Mouse (Mus musculus) inflammation-experienced regulatory T-cells, adult 6 months (primary cell): ENCODE data around the gene Ccdc103. TPM values are rescaled to one million over a fixed set of nuclear protein-coding genes. Genes with fewer than 3 reads are reported as not detected.
A peak's percentile ranks its signal among the peaks of the same experiment; 100 is the strongest.

ENCODE experiments used
- ATAC-seq: one replicate; pipeline ENCODE4 v1.8.0; 2017
- polyA plus RNA-seq, 3 experiments: library from polyadenylated mRNA; unstranded; fragments of 100-300 nt; shearing (Covaris generic); gene quantifications; one replicate each; pipeline ENCODE4 v1.2.1; 2017

Gene Ccdc103
- polyA plus RNA-seq = not detected

GRCm38 (mm10) chr11:102880585-102881313 is at the start of gene Ccdc103, which contains the start of gene Eftud2:
Gene Ccdc103, plus strand, starts transcription at chr11:102881204.
Gene Eftud2, minus strand, starts transcription at chr11:102880985.
- ATAC-seq = peak; percentile 89

GRCm38 (mm10) chr11:102832700-102833297 is 48.2 kb upstream of the Ccdc103 start:
- ATAC-seq = no peak

DNA sequence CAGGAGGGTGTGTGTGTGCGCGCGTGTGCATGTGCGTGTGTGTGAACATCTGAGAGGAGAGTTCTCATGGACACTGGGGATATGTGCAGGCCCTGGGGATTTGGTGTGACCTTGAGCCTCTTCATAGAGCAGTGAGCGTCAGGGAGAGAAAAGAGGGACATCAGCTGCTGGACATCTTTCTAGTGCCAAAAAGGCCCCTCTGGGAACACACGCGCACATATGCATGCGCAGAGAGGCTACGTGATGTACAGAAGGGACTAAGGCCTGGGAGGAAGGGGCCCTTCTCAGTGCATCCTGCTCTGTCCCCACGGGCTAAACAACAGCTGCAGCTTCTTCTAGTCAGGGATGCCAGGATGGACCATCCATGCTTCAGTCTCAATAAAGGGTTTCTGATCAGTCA is 46.8 kb upstream of the Ccdc103 start:
- ATAC-seq = no peak

DNA sequence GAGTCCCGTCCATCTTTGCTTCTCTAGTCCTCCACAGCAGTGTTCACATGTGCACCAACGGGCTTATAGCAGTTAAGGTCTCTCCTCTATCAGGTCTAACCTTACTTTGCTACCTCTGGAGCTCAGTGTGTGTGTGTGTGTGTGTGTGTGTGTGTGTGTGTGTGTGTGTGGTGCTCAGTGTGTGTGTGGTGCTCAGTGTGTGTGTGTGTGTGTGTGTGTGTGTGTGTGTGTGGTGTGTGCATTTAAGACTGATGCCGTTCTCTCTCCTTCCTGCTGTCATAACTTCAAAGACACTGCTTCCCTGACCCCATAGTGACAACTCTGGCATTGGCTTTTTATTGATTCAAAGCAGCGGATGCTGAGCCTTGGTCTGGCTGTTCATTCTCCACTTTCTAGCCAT is 45.5 kb upstream of the Ccdc103 start, which contains the start of gene Higd1b:
Higd1b (plus strand) TSS at position 301 of the 400 bp plus-strand sequence.
- ATAC-seq = no peak

DNA sequence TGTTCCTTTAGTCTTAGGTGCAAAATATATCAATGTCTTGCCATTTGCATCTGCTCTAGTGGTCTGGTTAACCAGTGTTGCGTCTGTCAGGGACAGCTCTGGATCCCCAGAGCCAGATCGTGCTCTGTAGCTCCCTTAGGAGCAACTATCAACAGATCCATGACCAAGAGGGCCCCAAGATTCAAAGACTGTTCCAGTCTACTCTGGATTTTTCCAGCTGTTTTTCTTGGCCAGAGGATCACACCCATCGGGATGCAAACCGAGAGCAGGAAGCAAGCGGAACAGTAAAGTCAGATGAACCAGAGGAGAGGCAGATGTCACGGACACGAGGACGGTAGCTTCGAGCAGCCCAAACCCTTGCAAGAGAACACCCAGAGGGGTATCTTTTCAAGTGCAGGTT is 44.9 kb upstream of the Ccdc103 start:
- ATAC-seq = no peak

- ATAC-seq = no peak
Observed at GRCm38 (mm10) chr11:102837385-102837784, 43.6 kb upstream of the Ccdc103 start.

- no peak for ATAC-seq
Observed at GRCm38 (mm10) chr11:102838126-102838525, 42.9 kb upstream of the Ccdc103 start.

- ATAC-seq = no peak
Observed at GRCm38 (mm10) chr11:102838616-102839150, 42.3 kb upstream of the Ccdc103 start.

GRCm38 (mm10) chr11:102845926-102846325 is 35.1 kb upstream of the Ccdc103 start:
- ATAC-seq = no peak

DNA sequence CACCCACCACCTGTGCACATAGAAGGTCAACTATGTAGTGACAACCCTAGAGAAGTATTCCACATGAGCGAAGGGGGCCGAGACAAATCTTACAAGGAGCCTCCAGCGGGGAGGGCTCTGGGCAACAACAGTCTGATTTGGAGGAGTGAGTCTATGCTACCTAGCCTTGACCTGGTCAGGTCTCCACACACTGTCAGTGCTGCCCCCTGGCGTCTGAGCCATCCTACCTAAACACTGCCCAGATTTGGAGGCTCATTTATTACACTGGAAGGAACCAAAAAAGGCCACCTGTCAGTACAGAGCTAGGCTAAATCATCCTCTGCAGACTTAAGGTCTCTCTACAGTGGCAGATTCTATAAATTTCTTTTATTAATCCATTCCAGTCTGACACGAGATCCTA is 29.1 kb upstream of the Ccdc103 start:
- ATAC-seq = no peak

- ATAC-seq = no peak
Observed at GRCm38 (mm10) chr11:102853760-102854159, 27.2 kb upstream of the Ccdc103 start.

DNA sequence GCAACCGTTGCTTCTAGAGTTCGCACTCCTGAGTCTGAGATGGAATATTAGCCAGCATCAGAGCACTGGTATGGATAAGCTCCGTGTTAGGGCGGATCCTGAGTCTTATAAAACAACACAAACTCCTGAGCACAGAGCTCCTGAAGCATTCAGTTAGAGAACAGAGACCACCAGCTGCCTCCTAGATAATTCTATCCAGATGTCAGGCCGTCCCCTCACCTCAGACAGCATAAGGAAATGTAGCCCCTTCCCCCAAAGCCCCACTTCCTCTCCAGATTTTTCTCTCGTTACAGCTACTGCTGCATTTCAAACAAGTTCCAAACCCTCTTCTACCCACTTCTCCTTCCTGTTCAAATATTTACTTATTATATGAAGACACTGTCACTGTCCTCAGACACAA is 25.1 kb upstream of the Ccdc103 start:
- ATAC-seq = no peak

DNA sequence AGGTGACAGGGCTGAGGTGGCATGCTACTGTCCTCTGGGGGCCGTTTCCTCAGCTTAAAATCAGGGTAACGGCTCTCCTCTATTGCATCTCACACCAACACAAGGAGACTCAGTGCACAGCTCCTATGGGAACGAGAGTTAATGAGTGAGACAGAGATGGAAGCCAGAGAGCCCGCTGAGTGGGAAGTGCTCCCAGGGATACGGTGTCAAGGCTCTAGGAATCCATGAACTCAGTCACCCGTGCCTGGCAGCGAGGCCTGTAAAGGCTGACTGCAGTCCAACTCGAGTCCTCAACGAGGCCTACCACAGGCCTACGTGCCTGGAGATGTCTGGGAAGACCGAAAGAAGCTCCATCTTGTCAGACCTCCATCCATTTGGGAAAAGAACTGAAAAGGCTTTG is 22.1 kb upstream of the Ccdc103 start:
- ATAC-seq = no peak

GRCm38 (mm10) chr11:102859933-102860332 is 21.1 kb upstream of the Ccdc103 start:
- ATAC-seq = no peak

GRCm38 (mm10) chr11:102864272-102864671 is 16.7 kb upstream of the Ccdc103 start:
- ATAC-seq = no peak

DNA sequence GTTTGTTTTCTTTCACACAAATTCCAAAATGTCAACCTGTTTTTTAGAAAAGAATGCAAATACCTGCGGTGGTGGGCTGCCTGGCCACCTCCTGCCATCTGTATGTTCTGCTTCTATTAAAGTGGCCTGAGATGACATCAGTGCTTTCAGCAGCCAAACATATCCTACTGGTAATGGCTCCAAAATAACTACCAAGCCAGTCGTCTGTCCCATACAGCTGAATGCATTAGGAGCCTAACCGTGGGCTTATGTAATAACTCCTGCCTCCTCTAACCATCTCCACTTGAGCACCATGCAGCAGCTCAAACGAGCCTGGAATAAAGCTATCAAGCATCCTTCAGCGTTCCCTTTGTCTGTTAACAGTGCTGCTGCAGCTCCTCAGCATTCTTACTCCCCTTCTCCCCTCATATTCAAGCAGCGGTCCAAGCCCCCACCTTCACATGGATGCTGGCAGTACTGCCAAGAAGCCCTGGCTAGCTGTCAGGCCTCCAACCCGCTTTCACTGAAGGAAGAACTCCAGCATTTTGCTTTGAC is 6.1 kb upstream of the Ccdc103 start:
- ATAC-seq = no peak

- ATAC-seq = no peak
Observed at GRCm38 (mm10) chr11:102879558-102879957, 1.4 kb upstream of the Ccdc103 start.

GRCm38 (mm10) chr11:102881314-102882198 is 552 bp downstream of the Ccdc103 start:
- peak; percentile 39 for ATAC-seq

GRCm38 (mm10) chr11:102884616-102885219 is 3.7 kb downstream of the Ccdc103 start, which contains the start of gene Fam187a:
Gene Fam187a, plus strand, starts transcription at chr11:102885169.
- no peak for ATAC-seq

GRCm38 (mm10) chr11:102887433-102887832 is 6.4 kb downstream of the Ccdc103 start:
- no peak for ATAC-seq

DNA sequence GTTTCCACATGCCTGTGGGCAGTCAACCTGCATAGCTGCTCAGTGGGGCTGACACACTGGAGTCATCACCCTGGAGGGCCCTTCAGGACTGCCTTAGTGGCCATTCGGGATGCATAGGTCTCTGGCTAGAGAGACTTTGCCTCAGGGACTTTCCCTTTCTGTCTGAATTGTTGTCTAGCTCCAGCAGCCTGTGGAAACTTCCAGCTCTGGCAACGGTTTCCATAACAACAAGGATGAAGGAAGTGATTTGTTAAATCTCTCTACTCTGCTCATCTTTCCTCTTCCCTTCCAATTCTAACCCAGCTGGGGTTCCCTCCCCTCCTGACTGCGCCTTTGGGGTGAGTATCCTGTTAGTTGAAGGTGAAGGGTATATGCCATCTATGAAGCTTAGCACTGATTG is 7.1 kb downstream of the Ccdc103 start:
- ATAC-seq = no peak

- no peak for ATAC-seq
Observed at GRCm38 (mm10) chr11:102890096-102890495, 9.1 kb downstream of the Ccdc103 start.
